Mouse (Mus musculus): ENCODE measurements around the gene 2410137M14Rik.

- TF ChIP-seq CTCF (IDR thresholded peaks at IDR 0.05) (no peak), EP300 (IDR thresholded peaks at IDR 0.05) (no peak)
Measured at GRCm38 (mm10) chr17:37012141-37012540, 31.1 kb upstream of the 2410137M14Rik start.
